Mouse (Mus musculus) liver, embryonic 12.5 days (tissue): Measurements from ENCODE around the gene Olfr92. TPM values are rescaled to one million over a fixed set of nuclear protein-coding genes. Genes with fewer than 3 reads are reported as not detected.
"Not testable (repeated sequence)": the region's sequence is repeated elsewhere in the genome, so short reads cannot be mapped to it uniquely, and the experiment has no call there.

Experiments used
- ATAC-seq: fragments of 200-750 bp; cut with Nextera tagmentation; 2 replicates; pipeline ENCODE4 v1.8.0; 2017; ENCODE audit warnings: moderate number of reproducible peaks, mild to moderate bottlenecking, moderate library complexity
- H3K27ac ChIP-seq: fragments of 300-500 bp; sonication (generic); 2 replicates; pipeline ENCODE4 v1.5.1; 2016; ENCODE audit warnings: mild to moderate bottlenecking
- H3K27me3 ChIP-seq: fragments of 300-500 bp; sonication (generic); replicated peaks from 2 replicates; pipeline ENCODE4 v1.6.1; 2016; ENCODE audit warnings: mild to moderate bottlenecking, moderate library complexity
- H3K36me3 ChIP-seq: fragments of 300-500 bp; sonication (generic); 2 replicates; pipeline ENCODE4 v1.6.1; 2016; ENCODE audit warnings: mild to moderate bottlenecking, moderate library complexity
- H3K4me1 ChIP-seq: fragments of 300-500 bp; sonication (generic); 2 replicates; pipeline ENCODE4 v1.6.1; 2016
- H3K4me2 ChIP-seq: fragments of 300-500 bp; sonication (generic); 2 replicates; pipeline ENCODE4 v1.6.1; 2016; ENCODE audit warnings: mild to moderate bottlenecking, moderate library complexity
- H3K4me3 ChIP-seq: fragments of 300-500 bp; sonication (generic); 2 replicates; pipeline ENCODE4 v1.5.1; 2016; ENCODE audit warnings: mild to moderate bottlenecking, moderate library complexity
- H3K9ac ChIP-seq: fragments of 300-500 bp; sonication (generic); 2 replicates; pipeline ENCODE4 v1.6.1; 2016; ENCODE audit warnings: mild to moderate bottlenecking, moderate library complexity
- H3K9me3 ChIP-seq: fragments of 300-500 bp; sonication (generic); replicated peaks from 2 replicates; pipeline ENCODE4 v1.6.1; 2016; ENCODE audit warnings: mild to moderate bottlenecking, moderate library complexity
- WGBS: fragments of 180-500 bp; shearing (Covaris S2); methylation state at CpG from one replicate; pipeline ENCODE4 v1.1.7; 2016; ENCODE audit not compliant: insufficient replicate concordance; 5-methylcytosine and 5-hydroxymethylcytosine counted together
- polyA plus RNA-seq: library from polyadenylated mRNA; unstranded; fragments of >200 nt; fragmentation: Nextera tagmentation; extraction: Ambion mirVana; gene quantifications from 2 replicates; pipeline ENCODE4 v1.2.1, GENCODE M21; 2016

Gene Olfr92
- polyA plus RNA-seq: not detected in 2 replicates

DNA sequence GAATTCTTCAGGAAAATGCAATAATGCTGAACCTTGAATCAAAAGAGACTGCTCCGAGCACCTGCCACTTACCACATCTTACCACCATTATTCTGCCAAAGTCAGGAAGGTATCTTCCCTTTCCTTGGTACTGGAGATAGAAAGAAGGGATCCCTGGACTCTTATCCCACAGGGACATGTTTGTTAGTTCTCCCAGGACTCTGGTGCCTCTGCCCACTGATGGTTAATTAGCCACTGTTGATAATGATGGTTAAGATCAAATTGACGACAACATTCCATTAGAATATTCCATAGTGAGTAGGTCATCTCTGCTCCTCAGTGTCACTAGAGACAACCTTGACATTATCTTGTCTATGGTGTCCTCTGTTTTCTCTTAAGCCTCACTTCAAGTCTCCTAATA lies at the start of gene Olfr92:
Gene Olfr92, minus strand, starts transcription at position 101 of the 400 bp plus-strand sequence.
- Histone ChIP-seq H3K27me3 (no peaks in the 10 kb centered on the region), H3K9me3 (no peaks in the 10 kb centered on the region)
- 63% methylated on average over 2 of the region's 2 CpGs for WGBS

DNA sequence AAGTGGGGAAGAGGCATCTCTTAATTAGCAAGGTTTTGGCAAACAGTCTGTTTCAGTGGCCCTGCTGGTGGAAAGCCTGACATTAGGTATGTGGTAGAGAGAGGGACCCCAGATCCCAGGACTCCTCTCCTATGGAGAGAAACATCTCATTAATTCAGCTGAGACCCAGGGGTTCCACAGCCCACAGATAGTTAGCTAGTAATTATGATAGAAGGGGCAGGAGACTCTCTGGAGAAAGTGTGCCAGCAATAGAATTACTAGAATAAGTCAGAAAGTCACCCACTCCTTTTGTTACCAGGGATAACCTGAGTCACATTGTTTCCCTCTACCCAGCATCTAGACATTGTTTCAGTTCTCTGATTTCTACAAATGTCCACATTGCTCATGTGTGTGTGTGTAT lies 41.5 kb upstream of the Olfr92 start, which contains the start of gene Olfr93:
Gene Olfr93, minus strand, starts transcription at position 101 of the 400 bp plus-strand sequence.
- H3K9me3 ChIP-seq: no peaks in the 10 kb centered on the region
- H3K36me3 ChIP-seq: no peaks in the 10 kb centered on the region
- H3K27me3 ChIP-seq: no peaks in the 10 kb centered on the region
- no peak for ATAC-seq
- no peaks in the 10 kb centered on the region for H3K4me1 ChIP-seq
- H3K27ac ChIP-seq: no peak within 1 kb of the TSS
- H3K4me2 ChIP-seq: no peak within 1 kb of the TSS
- no peak within 1 kb of the TSS for H3K4me3 ChIP-seq
- H3K9ac ChIP-seq: no peak within 1 kb of the TSS

More for the DNA sequence above, at the start of gene Olfr92:
- Histone ChIP-seq H3K36me3 (no peaks in the 10 kb centered on the region), H3K4me2 (no peak within 1 kb of the TSS), H3K4me3 (no peak within 1 kb of the TSS), H3K4me1 (no peaks in the 10 kb centered on the region), H3K27ac (no peak within 1 kb of the TSS), H3K9ac (no peak within 1 kb of the TSS)
- ATAC-seq: no peak

DNA sequence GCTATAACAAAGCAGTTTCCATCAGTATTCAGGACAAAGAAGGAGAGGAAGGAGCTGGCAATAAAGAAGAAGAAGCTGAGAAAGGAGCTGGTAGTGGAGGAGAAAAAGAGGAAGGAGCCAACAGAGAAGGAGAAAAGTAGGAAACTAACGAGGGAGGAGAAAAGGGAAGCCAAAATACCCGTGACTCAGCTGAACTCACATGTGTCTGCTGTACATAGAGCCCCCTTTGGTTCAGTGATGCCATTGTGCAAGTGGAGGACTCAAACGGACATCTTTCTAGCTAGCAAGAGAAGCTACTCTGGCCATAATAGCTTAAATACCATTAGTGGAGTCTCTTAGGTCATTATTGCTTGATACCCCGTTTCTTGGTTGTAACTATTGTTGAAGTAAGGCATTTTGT lies 11.5 kb upstream of the Olfr92 start:
- not testable (repeated sequence) for H3K36me3 ChIP-seq, H3K9me3 ChIP-seq, H3K9ac ChIP-seq, ATAC-seq, H3K4me1 ChIP-seq, H3K4me3 ChIP-seq, H3K4me2 ChIP-seq, H3K27ac ChIP-seq, H3K27me3 ChIP-seq
- WGBS: 21% methylated on average over 4 of the region's 4 CpGs

DNA sequence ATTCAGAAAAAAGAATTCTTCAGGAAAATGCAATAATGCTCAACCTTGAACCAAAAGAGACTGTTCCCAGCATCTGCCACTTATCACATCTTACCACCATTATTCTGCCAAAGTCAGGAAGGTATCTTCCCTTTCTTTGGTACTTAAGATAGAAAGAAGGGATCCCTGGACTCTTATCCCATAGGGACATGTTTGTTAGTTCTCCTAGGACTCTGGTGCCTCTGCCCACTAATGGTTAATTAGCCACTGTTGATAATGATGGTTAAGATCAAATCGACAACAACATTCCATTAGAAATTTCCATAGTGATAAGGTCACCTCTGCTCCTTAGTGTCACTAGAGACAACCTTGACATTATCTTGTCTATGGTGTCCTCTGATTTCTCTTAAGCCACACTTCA lies 21.7 kb downstream of the Olfr92 start, which contains the start of gene Olfr91:
Gene Olfr91, minus strand, starts transcription at position 101 of the 400 bp plus-strand sequence.
- Histone ChIP-seq H3K4me2 (no peak within 1 kb of the TSS), H3K9ac (no peak within 1 kb of the TSS), H3K27me3 (no peaks in the 10 kb centered on the region), H3K27ac (no peak within 1 kb of the TSS), H3K9me3 (no peaks in the 10 kb centered on the region), H3K36me3 (no peaks in the 10 kb centered on the region), H3K4me3 (no peak within 1 kb of the TSS), H3K4me1 (no peaks in the 10 kb centered on the region)
- ATAC-seq: no peak
- 66% methylated on average over 1 of the region's 1 CpGs for WGBS

DNA sequence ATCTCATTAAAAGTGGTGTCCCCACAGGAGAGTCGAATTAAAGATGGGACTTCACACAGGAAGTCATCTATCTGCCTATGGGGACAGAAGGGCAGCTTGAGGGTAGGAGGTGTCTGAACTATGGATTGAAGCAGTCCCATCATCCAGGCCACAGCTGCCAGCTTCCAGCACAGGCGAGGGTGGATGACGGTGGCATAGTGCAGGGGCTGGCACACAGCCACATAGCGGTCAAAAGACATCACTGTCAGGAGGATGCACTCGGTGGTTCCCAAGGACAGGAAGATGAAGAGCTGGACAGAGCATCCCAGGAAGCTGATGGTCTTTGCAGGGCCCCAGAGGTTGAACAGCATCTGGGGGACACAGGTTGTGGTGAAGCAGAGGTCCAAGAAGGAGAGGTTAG lies 26.6 kb downstream of the Olfr92 start:
- no peaks in the 10 kb centered on the region for H3K27me3 ChIP-seq
- no peak overlapping the region for H3K27ac ChIP-seq
- H3K9me3 ChIP-seq: no peaks in the 10 kb centered on the region
- WGBS: 59% methylated on average over 5 of the region's 5 CpGs
- no peak for ATAC-seq
- H3K4me2 ChIP-seq: no peak overlapping the region
- H3K4me3 ChIP-seq: no peak overlapping the region
- no peaks in the 10 kb centered on the region for H3K36me3 ChIP-seq
- no peak overlapping the region for H3K9ac ChIP-seq
- H3K4me1 ChIP-seq: no peaks in the 10 kb centered on the region

DNA sequence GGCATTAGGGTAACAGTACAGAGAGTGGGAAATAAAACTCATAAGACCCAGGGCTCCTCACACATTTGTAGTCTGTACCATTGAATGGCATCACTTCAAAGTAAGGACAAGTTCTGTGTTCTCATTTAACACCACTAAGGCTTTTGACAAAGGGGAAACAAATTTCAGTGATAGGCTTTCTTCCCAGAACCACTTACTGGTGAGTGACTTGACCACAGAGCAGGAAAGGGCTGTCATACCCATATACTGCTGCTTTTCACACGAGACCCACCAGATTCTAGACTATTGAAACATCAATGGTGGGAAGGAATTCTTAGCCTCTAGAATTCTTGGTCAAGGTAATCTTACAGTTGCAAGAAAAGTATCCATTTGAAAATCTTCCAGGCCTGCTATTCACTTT lies 27.7 kb downstream of the Olfr92 start:
- no peaks in the 10 kb centered on the region for H3K4me1 ChIP-seq
- H3K4me3 ChIP-seq: no peak overlapping the region
- H3K36me3 ChIP-seq: no peaks in the 10 kb centered on the region
- no peak overlapping the region for H3K27ac ChIP-seq
- no peak overlapping the region for H3K4me2 ChIP-seq
- H3K9ac ChIP-seq: no peak overlapping the region
- H3K9me3 ChIP-seq: no peaks in the 10 kb centered on the region
- ATAC-seq: no peak
- no peaks in the 10 kb centered on the region for H3K27me3 ChIP-seq
- 24% methylated on average over 1 of the region's 1 CpGs for WGBS

DNA sequence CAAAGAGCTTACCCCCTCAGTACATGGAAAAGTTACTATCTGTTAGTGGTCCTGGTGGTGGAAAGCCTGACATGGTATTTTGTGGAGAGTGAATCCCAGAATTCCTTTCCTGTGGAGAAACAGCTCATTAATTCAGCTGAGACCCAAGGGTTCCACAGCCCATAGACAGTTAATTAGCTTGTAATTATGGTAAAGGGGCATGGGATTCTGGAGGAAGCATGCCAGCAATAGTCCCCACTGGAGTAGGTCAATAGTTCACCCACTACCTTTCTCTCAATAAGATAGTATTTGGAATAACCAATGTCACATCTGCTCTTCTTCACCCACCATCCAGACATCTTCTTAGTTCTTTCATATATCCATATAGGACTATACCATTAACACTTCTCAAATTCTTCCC lies 31.5 kb downstream of the Olfr92 start, which contains the start of gene Olfr90:
Gene Olfr90, minus strand, starts transcription at position 101 of the 400 bp plus-strand sequence.
- no peak for ATAC-seq
- no peak within 1 kb of the TSS for H3K27ac ChIP-seq
- no peak within 1 kb of the TSS for H3K4me2 ChIP-seq
- no peaks in the 10 kb centered on the region for H3K36me3 ChIP-seq
- H3K9me3 ChIP-seq: no peaks in the 10 kb centered on the region
- H3K27me3 ChIP-seq: no peaks in the 10 kb centered on the region
- H3K4me3 ChIP-seq: no peak within 1 kb of the TSS
- H3K4me1 ChIP-seq: no peaks in the 10 kb centered on the region
- H3K9ac ChIP-seq: no peak within 1 kb of the TSS

DNA sequence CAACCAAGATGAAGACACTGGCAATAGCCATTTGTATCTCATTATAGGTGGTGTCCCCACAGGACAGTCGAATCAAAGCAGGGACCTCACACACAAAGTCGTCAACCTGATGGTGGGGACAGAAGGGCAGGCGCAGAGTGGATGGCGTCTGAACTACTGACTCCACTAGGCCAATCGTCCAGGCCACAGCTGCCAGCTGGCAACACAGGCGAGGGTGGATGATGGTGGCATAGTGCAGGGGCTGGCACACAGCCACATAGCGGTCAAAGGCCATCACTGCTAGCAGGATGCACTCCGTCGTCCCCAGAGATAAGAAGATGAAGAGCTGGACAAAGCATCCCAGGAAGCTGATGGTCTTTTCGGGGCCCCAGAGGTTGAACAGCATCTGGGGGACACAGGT lies 34.3 kb downstream of the Olfr92 start:
- H3K4me2 ChIP-seq: no peak overlapping the region
- H3K27ac ChIP-seq: no peak overlapping the region
- H3K36me3 ChIP-seq: no peaks in the 10 kb centered on the region
- no peaks in the 10 kb centered on the region for H3K4me1 ChIP-seq
- no peak overlapping the region for H3K4me3 ChIP-seq
- H3K9ac ChIP-seq: no peak overlapping the region
- no peaks in the 10 kb centered on the region for H3K9me3 ChIP-seq
- ATAC-seq: no peak
- 53% methylated on average over 10 of the region's 10 CpGs for WGBS
- no peaks in the 10 kb centered on the region for H3K27me3 ChIP-seq

DNA sequence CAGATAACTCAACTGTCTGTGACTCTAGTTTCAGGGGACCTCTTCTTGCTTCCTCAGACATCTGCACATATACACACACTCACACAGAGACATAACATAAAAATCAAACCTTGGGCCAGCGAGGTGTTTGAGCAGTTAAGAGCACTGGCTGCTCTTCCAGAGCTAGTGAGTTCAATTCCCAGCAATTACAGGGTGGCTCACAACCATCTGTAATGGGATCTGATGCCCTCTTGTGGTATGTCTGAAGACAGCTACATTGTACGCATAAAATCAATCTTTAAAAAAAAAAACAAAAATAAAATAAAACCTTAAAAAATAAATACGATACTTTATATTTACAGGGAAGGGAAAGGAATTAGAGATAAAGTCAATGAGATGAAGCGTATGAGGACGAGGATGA lies 35.3 kb downstream of the Olfr92 start:
- no peak for ATAC-seq
- Histone ChIP-seq H3K27me3 (no peaks in the 10 kb centered on the region), H3K4me1 (no peaks in the 10 kb centered on the region), H3K4me2 (no peak overlapping the region), H3K9me3 (no peaks in the 10 kb centered on the region), H3K4me3 (no peak overlapping the region), H3K9ac (no peak overlapping the region), H3K27ac (no peak overlapping the region), H3K36me3 (no peaks in the 10 kb centered on the region)
- 49% methylated on average over 5 of the region's 5 CpGs for WGBS

DNA sequence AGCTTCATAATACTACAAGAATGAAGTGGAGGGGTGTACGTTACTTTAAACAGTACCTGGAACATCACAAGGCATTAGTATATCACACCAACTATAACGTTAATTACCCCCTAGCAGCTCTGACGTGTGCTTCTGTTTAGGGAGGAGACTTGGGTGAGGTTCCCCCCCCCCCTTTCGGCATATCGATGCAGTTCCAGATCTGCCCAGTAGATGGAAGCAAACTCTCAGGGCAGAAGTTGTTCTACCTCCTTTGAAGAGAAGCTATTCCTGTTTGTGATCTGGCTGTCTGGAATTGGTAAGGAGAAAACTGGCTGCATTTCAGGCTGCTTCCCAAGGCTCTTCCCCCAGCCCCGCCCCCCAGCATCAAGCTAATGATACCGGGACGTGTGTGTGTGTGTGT lies 36.6 kb downstream of the Olfr92 start:
- no peak overlapping the region for H3K4me3 ChIP-seq
- no peak overlapping the region for H3K27ac ChIP-seq
- 0 out of 2 replicates have a peak, but pooled peaks have one; percentile 37 for ATAC-seq

DNA sequence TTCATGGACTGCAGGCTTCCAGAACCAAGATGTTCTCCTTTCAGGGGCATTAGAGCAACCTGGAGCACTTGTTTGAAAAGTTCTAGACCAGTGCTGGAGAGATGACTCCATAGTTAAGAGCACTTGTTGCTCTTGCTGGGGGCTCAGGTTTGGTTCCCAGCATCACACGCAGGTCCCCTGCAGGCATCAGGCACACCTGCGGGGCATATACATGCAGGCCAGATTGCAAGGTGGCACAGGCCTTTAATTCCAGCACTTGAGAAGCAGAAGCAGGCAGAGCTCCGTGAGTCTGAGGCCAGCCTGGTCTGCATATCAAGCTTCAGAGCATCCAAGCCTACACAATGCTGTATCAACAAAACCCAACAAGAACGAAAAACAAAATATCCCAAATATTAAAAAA lies 38.2 kb downstream of the Olfr92 start:
- Histone ChIP-seq H3K4me2 (no peak overlapping the region), H3K27ac (no peak overlapping the region), H3K9me3 (no peaks in the 10 kb centered on the region), H3K27me3 (no peaks in the 10 kb centered on the region), H3K36me3 (no peaks in the 10 kb centered on the region), H3K9ac (no peak overlapping the region), H3K4me1 (no peaks in the 10 kb centered on the region), H3K4me3 (no peak overlapping the region)
- WGBS: 67% methylated on average over 4 of the region's 4 CpGs
- ATAC-seq: no peak

More for the DNA sequence above, 36.6 kb downstream of the Olfr92 start:
- H3K27me3 ChIP-seq: no peaks in the 10 kb centered on the region
- no peaks in the 10 kb centered on the region for H3K36me3 ChIP-seq
- no peak overlapping the region for H3K9ac ChIP-seq
- H3K4me2 ChIP-seq: no peak overlapping the region
- no peaks in the 10 kb centered on the region for H3K4me1 ChIP-seq
- H3K9me3 ChIP-seq: no peaks in the 10 kb centered on the region
- WGBS: 5% methylated on average over 8 of the region's 8 CpGs

DNA sequence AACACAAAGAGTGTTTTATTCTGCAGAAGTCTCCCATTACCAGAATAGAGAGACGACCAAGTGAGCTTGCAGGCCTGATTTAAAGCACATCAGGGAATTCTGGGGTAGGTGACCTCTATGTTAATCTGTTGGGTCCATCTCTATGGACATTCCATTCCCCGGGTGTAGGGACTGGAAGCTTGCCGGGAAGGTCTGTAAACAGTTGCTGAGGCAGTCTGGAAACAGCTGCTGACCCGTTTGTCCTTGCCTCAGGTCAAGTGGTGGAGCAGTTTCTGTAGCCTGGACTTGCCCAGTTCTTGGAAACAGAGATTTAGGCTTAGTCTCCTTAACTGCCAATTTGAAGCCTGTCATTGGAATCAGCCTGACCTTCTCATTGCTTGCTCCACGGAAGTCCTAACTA lies 39.8 kb downstream of the Olfr92 start:
- Histone ChIP-seq H3K36me3 (no peaks in the 10 kb centered on the region), H3K4me2 (no peak overlapping the region), H3K9ac (no peak overlapping the region), H3K4me3 (no peak overlapping the region), H3K27me3 (no peaks in the 10 kb centered on the region), H3K4me1 (no peaks in the 10 kb centered on the region), H3K9me3 (no peaks in the 10 kb centered on the region), H3K27ac (no peak overlapping the region)
- no peak for ATAC-seq
- WGBS: 28% methylated on average over 5 of the region's 5 CpGs

DNA sequence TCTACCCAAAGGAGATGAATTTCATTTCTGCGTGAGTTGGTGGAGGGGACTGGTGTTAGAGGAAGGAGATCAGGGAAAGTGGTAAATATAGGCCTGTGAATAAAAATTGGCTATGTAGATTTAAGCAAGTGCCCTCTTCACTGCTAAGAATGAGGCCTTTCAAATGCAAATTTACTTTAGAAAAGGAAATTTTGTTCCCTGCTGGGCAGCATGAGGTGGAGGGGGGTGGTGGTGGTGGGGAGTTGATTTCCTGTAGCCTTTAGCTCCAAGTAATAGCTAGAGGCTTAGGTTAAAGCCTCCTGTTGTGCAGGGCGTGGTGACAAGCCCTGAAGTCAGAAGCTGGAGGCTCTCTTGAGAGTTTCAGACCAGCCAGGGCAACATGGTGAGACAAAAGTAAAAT lies 40.9 kb downstream of the Olfr92 start:
- no peak for ATAC-seq
- WGBS: 45% methylated on average over 2 of the region's 2 CpGs

More for the DNA sequence above, 40.9 kb downstream of the Olfr92 start:
- Histone ChIP-seq H3K36me3 (no peaks in the 10 kb centered on the region), H3K9me3 (no peaks in the 10 kb centered on the region), H3K4me2 (no peak overlapping the region), H3K27ac (no peak overlapping the region), H3K9ac (no peak overlapping the region), H3K4me1 (no peaks in the 10 kb centered on the region), H3K27me3 (no peaks in the 10 kb centered on the region), H3K4me3 (no peak overlapping the region)
